Mouse (Mus musculus): Measurements from ENCODE around the gene Brwd1.

DNA sequence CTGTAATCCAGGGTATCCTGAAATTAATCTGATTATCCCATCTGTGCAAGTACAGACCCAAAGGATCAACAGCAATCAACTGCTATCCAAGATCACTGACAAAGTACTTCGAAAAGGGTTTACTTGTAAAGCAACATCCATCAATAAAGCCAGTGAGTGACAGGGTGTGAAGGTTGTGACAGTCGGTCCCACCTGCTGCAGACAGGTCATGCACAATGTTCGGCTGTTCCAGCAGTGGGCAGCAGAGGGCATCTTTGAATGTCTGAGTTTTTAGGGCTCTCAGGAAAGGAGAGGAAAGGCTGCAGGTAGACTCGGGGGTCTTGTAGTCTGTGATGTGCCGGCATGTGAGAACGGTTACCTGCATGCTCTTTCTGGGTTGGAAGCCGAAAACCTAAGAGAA is 98.7 kb downstream of the Brwd1 start:
- TF ChIP-seq GATA1 (IDR thresholded peaks at IDR 0.05; ENCODE audit: low read length) (no peak), TAL1 (IDR thresholded peaks at IDR 0.05; ENCODE audit: low read length) (no peak)
